Mouse (Mus musculus) liver, embryonic 14.5 days (tissue): ENCODE data around the gene Asb15. TPM values are rescaled to one million over a fixed set of nuclear protein-coding genes. Genes with fewer than 3 reads are reported as not detected.

ENCODE experiments used
- ATAC-seq: fragments of 200-750 bp; cut with Nextera tagmentation; 2 replicates; pipeline ENCODE4 v1.8.0; 2017; ENCODE audit warnings: moderate number of reproducible peaks, mild to moderate bottlenecking, moderate library complexity; ENCODE audit not compliant: insufficient read depth
- DNase-seq, 3 experiments: peaks; one replicate each; pipeline ENCODE4 v3.0.0-alpha.2; 2012 to 2013; ENCODE audit warnings: low read depth in 3 of 3, low spot score in 3 of 3
- H3K27ac ChIP-seq: fragments of 300-500 bp; sonication (generic); 2 replicates; pipeline ENCODE4 v1.5.1; 2014; ENCODE audit warnings: moderate library complexity, mild to moderate bottlenecking, control low read depth, inconsistent platforms
- H3K27me3 ChIP-seq: fragments of 300-500 bp; sonication (generic); 2 replicates; pipeline ENCODE4 v1.6.1; 2014; ENCODE audit warnings: mild to moderate bottlenecking, low read length, moderate library complexity; ENCODE audit not compliant: control insufficient read depth, insufficient read depth
- H3K36me3 ChIP-seq: fragments of 300-500 bp; sonication (generic); replicated peaks from 2 replicates; pipeline ENCODE4 v1.6.1; 2014; ENCODE audit warnings: low read depth; ENCODE audit not compliant: control insufficient read depth, insufficient read depth
- H3K4me1 ChIP-seq, 2 experiments: fragments of 200-500 bp in 1 of 2; fragments of 300-500 bp in 1 of 2; sonication (generic) in 1 of 2; replicated peaks; 2 replicates each; pipeline ENCODE4 v1.6.1; 2012 to 2014; ENCODE audit warnings: antibody characterized with exemption in 1 of 2, inconsistent platforms in 1 of 2, low read length in 1 of 2; ENCODE audit not compliant: control insufficient read depth in 2 of 2, insufficient read depth in 2 of 2
- H3K4me2 ChIP-seq: fragments of 300-500 bp; sonication (generic); 2 replicates; pipeline ENCODE4 v1.6.1; 2014; ENCODE audit warnings: low read depth, mild to moderate bottlenecking, control low read depth, moderate library complexity
- H3K4me3 ChIP-seq, 2 experiments: fragments of 200-500 bp in 1 of 2; fragments of 300-500 bp in 1 of 2; sonication (generic) in 1 of 2; 2 replicates each; pipeline ENCODE4 v1.5.1; 2012 to 2014; ENCODE audit warnings: low read depth in 2 of 2, low read length in 2 of 2, mild to moderate bottlenecking in 2 of 2, control low read depth in 1 of 2, inconsistent platforms in 1 of 2, moderate library complexity in 1 of 2; ENCODE audit not compliant: insufficient read depth in 1 of 2
- H3K9ac ChIP-seq: fragments of 300-500 bp; sonication (generic); replicated peaks from 2 replicates; pipeline ENCODE4 v1.6.1; 2014; ENCODE audit warnings: mild to moderate bottlenecking, control low read depth, moderate library complexity
- H3K9me3 ChIP-seq: fragments of 300-500 bp; sonication (generic); 2 replicates; pipeline ENCODE4 v1.6.1; 2016; ENCODE audit warnings: low read length, mixed read lengths; ENCODE audit not compliant: control insufficient read depth
- CTCF ChIP-seq: IDR thresholded peaks from 2 replicates; pipeline ENCODE4 v1.5.1; 2016; ENCODE audit warnings: antibody characterized with exemption, low read depth, control low read depth
- EP300 ChIP-seq: IDR thresholded peaks from 2 replicates; pipeline ENCODE4 v1.6.1; 2016; ENCODE audit warnings: antibody characterized with exemption, low read depth
- WGBS: fragments of 180-500 bp; shearing (Covaris S2); extraction: QIAGEN DNeasy Blood & Tissue Kit; methylation state at CpG from one replicate; pipeline ENCODE4 v1.1.7; 2014; ENCODE audit not compliant: insufficient replicate concordance; 5-methylcytosine and 5-hydroxymethylcytosine counted together
- polyA plus RNA-seq, 2 experiments: library from polyadenylated mRNA; depleted of rRNA in 1 of 2; stranded (reverse) in 1 of 2; unstranded in 1 of 2; fragments of >200 nt; fragmentation: Nextera tagmentation in 1 of 2; extraction: Ambion mirVana in 1 of 2; gene quantifications; 2 replicates each; pipeline versions ENCODE4 v1.2.1 to v1.2.3; 2012 to 2014

Gene Asb15
- polyA plus RNA-seq, 2 experiments = 0.01 TPM; not detected in 1

DNA sequence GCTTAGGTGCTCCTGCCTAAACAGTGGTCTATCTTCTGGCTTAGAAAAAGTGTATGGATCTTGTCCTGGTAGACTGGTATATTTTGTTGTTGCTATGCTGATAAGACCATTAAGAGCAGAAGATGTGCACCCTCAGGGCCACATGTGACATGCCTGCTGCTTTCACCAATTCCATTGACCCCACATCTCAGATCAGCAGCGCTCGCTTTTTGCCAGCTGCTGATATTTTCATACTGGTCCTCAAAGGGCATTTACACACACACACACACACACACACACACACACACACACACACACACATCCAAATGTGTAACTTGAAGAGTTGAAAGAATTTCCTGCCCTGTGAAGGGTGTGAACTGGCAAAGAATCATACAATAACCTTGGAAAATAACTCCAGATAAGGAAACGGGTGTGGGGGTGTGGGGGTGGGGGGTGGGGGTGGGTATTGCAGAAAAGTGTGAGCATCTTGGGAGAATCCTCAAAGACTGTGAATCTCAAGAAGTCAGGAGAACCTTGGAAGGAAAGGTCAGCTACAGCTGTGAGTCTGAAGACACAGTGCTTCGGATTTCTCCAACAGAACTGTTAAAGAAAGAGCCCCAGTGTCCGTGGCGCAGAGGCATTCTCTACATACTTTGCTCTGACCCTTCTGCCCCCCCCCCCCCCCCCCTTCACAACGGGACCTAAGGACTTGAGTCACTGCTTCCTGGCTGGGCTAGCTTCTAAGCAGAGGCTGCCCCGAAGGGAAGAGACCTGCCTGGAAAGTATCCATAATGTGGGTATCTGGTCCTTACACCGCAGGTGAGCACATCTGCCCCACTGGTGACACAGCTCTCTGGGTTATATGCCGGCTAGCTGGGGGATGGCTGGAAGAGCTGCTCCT, 57.7 kb downstream of the Asb15 start:
- DNase-seq = no peak
- 59% methylated on average over 9 of the region's 10 CpGs for WGBS

DNA sequence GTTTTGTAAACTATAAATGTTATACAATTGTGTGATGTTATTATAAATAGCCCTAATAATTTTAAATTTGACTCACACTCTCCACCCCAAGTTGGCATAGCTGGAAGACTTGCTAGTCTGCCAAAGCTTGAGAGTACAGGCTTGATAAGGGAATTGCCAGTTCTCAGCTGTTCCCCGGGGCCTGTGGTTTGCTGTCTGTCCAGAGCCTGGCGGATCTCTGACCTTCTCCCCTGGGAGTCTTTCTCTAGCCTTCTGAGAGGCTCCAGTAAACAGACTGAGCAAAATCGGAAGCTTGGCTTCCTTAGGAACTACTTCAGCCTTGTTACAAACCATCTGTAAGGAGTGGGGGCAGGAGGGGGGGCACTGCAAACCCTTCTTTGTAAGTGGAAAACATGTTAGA, 58.9 kb downstream of the Asb15 start:
- DNase-seq = no peak
- Histone ChIP-seq H3K9ac (no peak overlapping the region), H3K27ac (no peak overlapping the region), H3K4me1 (no peaks in the 10 kb centered on the region), H3K9me3 (no peaks in the 10 kb centered on the region), H3K4me3 (no peak overlapping the region), H3K36me3 (no peaks in the 10 kb centered on the region), H3K4me2 (no peak overlapping the region), H3K27me3 (no peaks in the 10 kb centered on the region)
- no peak for ATAC-seq
- no peak for TF ChIP-seq CTCF
- TF ChIP-seq EP300 = no peak
- 23% methylated on average over 3 of the region's 3 CpGs for WGBS

More for the DNA sequence above, 57.7 kb downstream of the Asb15 start:
- Histone ChIP-seq H3K4me1 (no peaks in the 10 kb centered on the region), H3K9ac (no peak overlapping the region), H3K36me3 (no peaks in the 10 kb centered on the region), H3K9me3 (no peaks in the 10 kb centered on the region), H3K4me3 (no peak overlapping the region), H3K4me2 (no peak overlapping the region), H3K27me3 (no peaks in the 10 kb centered on the region), H3K27ac (no peak overlapping the region)
- ATAC-seq = no peak
- TF ChIP-seq EP300 (no peak), CTCF (no peak)

DNA sequence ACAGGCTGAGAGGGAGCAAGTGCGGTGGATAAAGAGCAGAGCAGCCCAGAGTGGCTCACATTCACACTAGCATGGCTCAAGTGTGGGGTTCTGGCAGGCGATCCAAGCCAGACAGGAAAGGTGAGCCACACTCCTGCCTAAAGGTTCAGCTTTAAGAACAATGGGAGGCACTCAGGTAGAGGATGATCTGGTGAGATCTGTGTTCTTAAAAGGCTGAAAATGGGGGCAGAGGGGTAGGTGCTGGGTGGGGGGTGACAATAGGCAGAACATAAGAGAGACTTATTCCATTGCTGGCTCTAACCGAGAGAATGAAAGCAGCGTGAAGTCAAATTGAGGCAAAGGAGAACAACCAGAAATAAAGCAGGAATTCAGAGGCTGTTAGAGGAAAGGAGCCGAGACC, 62.3 kb downstream of the Asb15 start:
- H3K27ac ChIP-seq = no peak overlapping the region
- H3K27me3 ChIP-seq = no peaks in the 10 kb centered on the region
- no peaks in the 10 kb centered on the region for H3K9me3 ChIP-seq
- WGBS = 70% methylated on average over 5 of the region's 5 CpGs
- TF ChIP-seq EP300 (no peak), CTCF (no peak)
- ATAC-seq (no peak), DNase-seq (no peak)
- H3K4me1 ChIP-seq = no peaks in the 10 kb centered on the region
- H3K4me3 ChIP-seq = no peak overlapping the region
- H3K36me3 ChIP-seq = no peaks in the 10 kb centered on the region
- no peak overlapping the region for H3K9ac ChIP-seq
- no peak overlapping the region for H3K4me2 ChIP-seq

DNA sequence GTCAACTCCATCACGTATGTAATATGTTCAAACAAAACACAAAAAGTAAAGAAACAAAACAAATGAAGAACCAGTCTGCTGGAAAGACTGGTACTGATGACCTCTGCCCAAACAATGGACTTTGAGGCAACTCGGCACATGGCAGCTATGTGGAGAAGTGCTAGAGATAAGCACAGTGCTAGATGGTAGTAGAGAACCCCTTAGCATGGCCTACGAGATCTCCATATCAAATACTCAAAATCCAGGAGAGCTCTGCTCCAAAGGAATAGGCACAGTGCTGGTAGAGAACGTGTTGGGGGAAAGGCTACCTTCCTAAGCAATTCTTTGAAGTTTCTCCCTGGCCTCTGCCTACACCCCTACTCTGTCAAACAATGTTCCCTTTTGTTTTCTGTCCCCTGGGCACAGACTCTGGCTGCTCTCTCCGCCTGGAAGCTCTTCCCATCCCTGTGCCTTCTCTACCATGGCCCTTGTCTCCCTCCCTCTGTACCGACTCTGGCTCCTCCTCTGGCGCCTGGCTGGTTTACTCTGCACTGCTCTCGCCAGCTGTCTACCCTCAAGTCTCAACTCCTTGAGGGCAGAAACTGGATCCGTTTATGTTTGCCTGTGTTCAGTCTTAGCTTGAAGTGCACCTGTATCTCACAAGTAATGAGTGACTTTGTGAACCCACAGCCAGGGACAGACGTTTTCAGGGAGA, 63.7 kb downstream of the Asb15 start:
- no peak overlapping the region for H3K4me3 ChIP-seq
- no peak overlapping the region for H3K4me2 ChIP-seq
- no peaks in the 10 kb centered on the region for H3K36me3 ChIP-seq
- no peak overlapping the region for H3K27ac ChIP-seq
- TF ChIP-seq CTCF (no peak), EP300 (no peak)
- 49% methylated on average over 10 of the region's 10 CpGs for WGBS
- no peaks in the 10 kb centered on the region for H3K27me3 ChIP-seq
- ATAC-seq (no peak), DNase-seq (no peak)
- H3K4me1 ChIP-seq = no peaks in the 10 kb centered on the region
- H3K9ac ChIP-seq = no peak overlapping the region
- no peaks in the 10 kb centered on the region for H3K9me3 ChIP-seq

GRCm38 (mm10) chr6:24597500-24597899, 69.6 kb downstream of the Asb15 start, which contains the start of gene Lmod2:
TSS of gene Lmod2 (plus strand) at chr6:24597762.
- Histone ChIP-seq H3K27me3 (no peaks in the 10 kb centered on the region), H3K36me3 (no peaks in the 10 kb centered on the region), H3K4me3 (no peak within 1 kb of the TSS), H3K9me3 (no peaks in the 10 kb centered on the region), H3K4me1 (peaks cover 0 to 7% of the 10 kb centered on the region in 2 experiments; a peak in 1 of 4 replicates), H3K4me2 (no peak within 1 kb of the TSS), H3K27ac (no peak within 1 kb of the TSS), H3K9ac (no peak within 1 kb of the TSS)
- TF ChIP-seq CTCF = no peak
- no peak for TF ChIP-seq EP300
- WGBS = 72% methylated on average over 10 of the region's 10 CpGs
- ATAC-seq (no peak), DNase-seq (no peak)
